Mouse (Mus musculus) olfactory bulb, adult 2 months (tissue): ENCODE data around the gene Nfasc.

Experiments used
- CTCF ChIP-seq: fragments of 200-500 bp; IDR thresholded peaks from 2 replicates; pipeline ENCODE4 v1.5.1; 2012; ENCODE audit warnings: low read depth, mild to moderate bottlenecking, low read length, moderate library complexity; ENCODE audit not compliant: insufficient read depth
- POLR2A ChIP-seq: fragments of 200-500 bp; IDR thresholded peaks from 2 replicates; pipeline ENCODE4 v1.6.1; 2012; ENCODE audit warnings: mild to moderate bottlenecking, low read depth, low read length, moderate library complexity; ENCODE audit not compliant: insufficient read depth

GRCm38 (mm10) chr1:132516776-132517175 is 224.8 kb downstream of the Nfasc start:
- TF ChIP-seq POLR2A, result no peak
- no peak for TF ChIP-seq CTCF
